Mouse (Mus musculus) R1 (cell line): Measurements from ENCODE around the gene Gm36176.

Experiments used
- DNase-seq: peaks from one replicate; pipeline ENCODE4 v3.0.0-alpha.2; 2018; ENCODE audit warnings: low read depth, low spot score

Gm36176 gene

DNA sequence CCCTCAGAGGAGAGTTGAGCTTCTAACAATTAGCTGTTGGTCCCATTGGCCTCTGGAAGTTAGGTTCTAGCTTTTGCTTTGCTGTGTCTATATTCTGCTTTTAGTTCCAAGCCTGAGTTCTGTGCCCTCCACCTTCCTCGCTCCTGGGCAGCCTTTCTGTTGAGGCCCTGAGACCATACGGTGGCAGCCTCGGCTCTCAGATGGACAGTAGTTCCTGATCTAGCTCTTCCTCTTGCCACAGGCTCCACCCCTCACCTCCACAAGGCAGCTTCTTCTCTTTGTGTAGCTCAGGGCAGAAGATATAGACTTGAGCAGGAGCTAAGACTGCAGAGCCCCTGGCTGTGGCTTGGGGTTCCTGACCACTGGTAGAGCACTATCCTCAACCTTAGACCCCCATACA, 33.7 kb downstream of the Gm36176 start:
- no peak for DNase-seq

DNA sequence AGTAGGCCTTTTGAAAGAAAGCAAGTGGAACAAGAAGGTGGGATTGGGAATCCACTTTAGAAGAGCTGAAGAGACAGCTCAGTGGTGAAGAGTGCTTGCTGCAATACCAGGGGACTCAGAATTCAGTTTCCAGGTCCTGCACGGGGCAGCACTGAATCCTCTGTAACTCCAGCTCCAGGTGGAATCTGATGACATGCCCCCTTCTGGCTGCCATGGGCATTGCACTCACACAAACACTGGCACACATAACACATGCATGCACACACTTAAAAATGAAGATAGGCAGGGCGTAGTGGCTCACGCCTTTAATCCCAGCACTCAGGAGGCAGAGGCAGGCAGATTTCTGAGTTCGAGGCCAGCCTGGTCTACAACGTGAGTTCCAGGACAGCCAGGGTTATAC, 36.0 kb downstream of the Gm36176 start:
- peak; percentile 79 for DNase-seq

DNA sequence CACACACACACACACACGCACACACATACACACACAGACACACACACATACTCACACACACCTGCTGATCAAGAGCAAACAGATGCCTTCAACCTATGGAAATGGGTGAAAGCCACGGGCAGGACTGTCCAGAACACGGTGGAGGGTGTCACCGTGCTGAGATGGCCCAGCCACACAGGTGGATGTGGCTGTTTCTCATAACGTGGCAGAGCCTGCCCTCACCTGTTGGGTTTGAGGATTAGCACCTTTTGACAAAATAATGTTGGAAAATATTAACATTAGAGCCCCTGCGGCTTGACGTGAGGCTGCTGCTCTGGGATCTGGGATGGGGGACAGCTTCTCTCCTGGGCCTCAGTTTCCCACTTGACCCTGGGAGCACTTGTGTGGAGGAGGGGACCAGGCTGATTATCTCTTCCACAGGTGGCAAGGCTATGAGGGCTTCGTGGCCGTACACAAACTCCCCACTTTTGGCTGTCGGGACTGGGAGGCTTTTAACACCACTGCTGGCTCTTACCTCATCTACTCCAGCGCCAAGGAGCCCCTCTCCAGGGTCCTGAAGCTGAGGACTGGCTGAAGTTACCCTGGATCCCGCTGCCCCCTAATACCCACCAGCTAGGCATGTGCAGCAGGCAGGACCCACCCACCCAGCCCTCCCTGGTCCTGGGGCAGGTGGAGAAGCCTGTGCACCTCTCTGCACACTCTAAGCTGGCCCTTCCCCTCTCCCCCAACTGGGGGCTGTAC, 39.6 kb downstream of the Gm36176 start:
- peak; percentile 34 for DNase-seq

DNA sequence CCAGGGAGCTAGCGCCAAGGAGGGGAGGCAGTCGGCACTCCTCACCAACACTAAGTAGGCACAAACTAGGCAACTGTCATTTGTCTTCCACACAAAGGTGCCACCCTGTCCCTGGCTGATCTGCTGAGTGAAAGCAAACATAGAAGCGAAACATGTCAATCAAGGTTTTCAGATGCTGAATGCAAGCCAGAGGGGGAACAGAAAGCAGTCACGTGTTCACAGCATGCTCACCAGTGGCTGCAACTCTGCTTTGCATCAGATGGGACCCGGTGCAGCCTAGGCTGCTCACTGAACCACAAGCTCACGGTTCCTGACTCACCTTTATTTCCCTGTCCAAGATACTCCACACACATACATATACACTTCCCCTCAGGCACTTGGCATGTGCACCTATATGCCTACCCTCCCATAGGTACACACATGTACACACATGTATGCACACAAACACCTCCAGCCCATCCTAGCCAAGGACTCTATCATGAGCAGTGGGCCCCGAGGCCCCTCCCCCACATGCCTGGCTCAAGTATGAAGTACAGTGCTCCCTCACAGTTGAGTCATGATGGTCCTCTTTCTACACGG, 44.5 kb downstream of the Gm36176 start:
- DNase-seq, result no peak

DNA sequence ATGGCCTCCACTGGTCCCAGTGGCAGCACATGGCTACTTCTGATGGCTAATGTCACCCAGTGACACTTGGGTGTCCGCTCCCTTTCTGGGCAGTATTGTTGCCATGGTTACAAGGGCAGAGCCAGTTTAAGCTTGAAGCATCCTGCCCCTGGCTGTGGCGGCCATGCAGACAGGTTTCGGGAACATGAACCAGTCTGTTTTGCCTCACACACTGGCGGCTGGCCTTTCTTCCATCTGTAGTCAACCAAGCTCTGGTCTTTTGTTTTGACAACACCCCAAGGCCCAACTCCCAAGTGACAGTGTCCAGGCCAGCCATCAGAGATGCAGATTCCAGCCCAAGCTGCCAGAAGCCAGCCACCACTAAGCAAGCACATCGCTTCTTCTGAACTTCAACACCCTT, 49.0 kb downstream of the Gm36176 start:
- DNase-seq, result peak; percentile 11
